18 mouse cellular contexts compared by ENCODE assay signal in genomic region chr4:109056351-109056750, GRCm38 (mm10). TPM values are rescaled to one million over a fixed set of nuclear protein-coding genes. Genes with fewer than 3 reads are reported as not detected.
DNase-seq lines count a peak whose midpoint lies in the region; ATAC-seq and TF ChIP-seq lines count a peak whose summit lies in the region.
"Had no signal": no experiment of that assay in that cellular context is flagged by ENCODE, and none has a peak within 500 bp of the region (broad histone marks: within the 10 kb centered on the region; RNA-seq: fewer than 3 reads in every experiment).

No protein-coding gene starts in this region.

- no peak for TF ChIP-seq EP300 in stomach, postnatal 0 days (optimal IDR thresholded peaks at IDR 0.05)

- no peak overlapping the region for H3K4me3 ChIP-seq in intestine, postnatal 0 days (ENCODE audit: low read depth, low read length)
- no peak overlapping the region for H3K4me3 ChIP-seq in intestine, embryonic 15.5 days (replicated peaks)
- H3K4me3 ChIP-seq in kidney, embryonic 15.5 days (replicated peaks): no peak overlapping the region
- H3K4me3 ChIP-seq in stomach, postnatal 0 days (ENCODE audit: low read depth, low read length): no peak overlapping the region
- H3K4me3 ChIP-seq: embryonic facial prominence, embryonic 12.5 days; heart, embryonic 13.5 days had no signal

- peak; percentile 28; the same call in 1 of the 2 replicates for TF ChIP-seq CTCF in intestine, postnatal 0 days (IDR thresholded peaks at IDR 0.05; ENCODE audit: low read depth)
- peak; percentile 41 for TF ChIP-seq CTCF in stomach, postnatal 0 days (IDR thresholded peaks at IDR 0.05; ENCODE audit: low read depth)

- no peaks in the 10 kb centered on the region for H3K4me1 ChIP-seq in intestine, postnatal 0 days (replicated peaks; ENCODE audit: control insufficient read depth, insufficient read depth, low read length)
- H3K4me1 ChIP-seq in intestine, embryonic 15.5 days (replicated peaks): no peaks in the 10 kb centered on the region
- peaks cover 4% of the 10 kb centered on the region for H3K4me1 ChIP-seq in kidney, embryonic 15.5 days
- H3K4me1 ChIP-seq in stomach, postnatal 0 days (replicated peaks; ENCODE audit: control insufficient read depth, insufficient read depth): no peaks in the 10 kb centered on the region

- no peaks in the 10 kb centered on the region for H3K9me3 ChIP-seq in intestine, postnatal 0 days (ENCODE audit: control insufficient read depth)
- no peaks in the 10 kb centered on the region for H3K9me3 ChIP-seq in intestine, embryonic 15.5 days
- H3K9me3 ChIP-seq in kidney, embryonic 15.5 days (replicated peaks): no peaks in the 10 kb centered on the region
- H3K9me3 ChIP-seq in stomach, postnatal 0 days (ENCODE audit: control insufficient read depth, low read length): no peaks in the 10 kb centered on the region
- H3K9me3 ChIP-seq: embryonic facial prominence, embryonic 12.5 days; heart, embryonic 13.5 days had no signal

- no peak overlapping the region for H3K27ac ChIP-seq in intestine, postnatal 0 days (ENCODE audit: low read depth, low read length)
- no peak overlapping the region for H3K27ac ChIP-seq in intestine, embryonic 15.5 days
- H3K27ac ChIP-seq in kidney, embryonic 15.5 days: no peak overlapping the region
- H3K27ac ChIP-seq in stomach, postnatal 0 days (replicated peaks): no peak overlapping the region
- H3K27ac ChIP-seq: embryonic facial prominence, embryonic 12.5 days; heart, embryonic 13.5 days had no signal

- H3K36me3 ChIP-seq in intestine, postnatal 0 days (ENCODE audit: control insufficient read depth, insufficient read depth): peaks cover 81% of the 10 kb centered on the region
- peaks cover 25% of the 10 kb centered on the region for H3K36me3 ChIP-seq in intestine, embryonic 15.5 days
- H3K36me3 ChIP-seq in kidney, embryonic 15.5 days: peaks cover 90% of the 10 kb centered on the region
- H3K36me3 ChIP-seq in stomach, postnatal 0 days (ENCODE audit: control insufficient read depth, insufficient read depth, low read length): peaks cover 52% of the 10 kb centered on the region

- no peak overlapping the region for H3K9ac ChIP-seq in intestine, postnatal 0 days (ENCODE audit: low read depth, low read length)
- no peak overlapping the region for H3K9ac ChIP-seq in intestine, embryonic 15.5 days
- no peak overlapping the region for H3K9ac ChIP-seq in kidney, embryonic 15.5 days
- no peak overlapping the region for H3K9ac ChIP-seq in stomach, postnatal 0 days (ENCODE audit: low read length)
- H3K9ac ChIP-seq: embryonic facial prominence, embryonic 12.5 days; heart, embryonic 13.5 days had no signal

- ATAC-seq in intestine, postnatal 0 days: no peak
- no peak for ATAC-seq in intestine, embryonic 15.5 days
- no peak for ATAC-seq in kidney, embryonic 15.5 days (replicated peaks; ENCODE audit: low FRiP score)
- no peak for ATAC-seq in stomach, postnatal 0 days (ENCODE audit: low FRiP score, low TSS enrichment)
- ATAC-seq: forebrain, embryonic 16.5 days had no signal

- H3K27me3 ChIP-seq in intestine, postnatal 0 days (replicated peaks; ENCODE audit: control insufficient read depth, insufficient read depth, low read length): no peaks in the 10 kb centered on the region
- H3K27me3 ChIP-seq in intestine, embryonic 15.5 days (replicated peaks): no peaks in the 10 kb centered on the region
- no peaks in the 10 kb centered on the region for H3K27me3 ChIP-seq in kidney, embryonic 15.5 days
- no peaks in the 10 kb centered on the region for H3K27me3 ChIP-seq in stomach, postnatal 0 days (ENCODE audit: control insufficient read depth, insufficient read depth, low read length)
- H3K27me3 ChIP-seq: embryonic facial prominence, embryonic 12.5 days; heart, embryonic 13.5 days had no signal

- 79% methylated on average over 7 of the region's 7 CpGs for WGBS in intestine, postnatal 0 days
- 74% methylated on average over 7 of the region's 7 CpGs for WGBS in intestine, embryonic 15.5 days
- 93% methylated on average over 7 of the region's 7 CpGs for WGBS in kidney, embryonic 15.5 days
- 77% methylated on average over 7 of the region's 7 CpGs for WGBS in stomach, postnatal 0 days

- no peak overlapping the region for H3K4me2 ChIP-seq in intestine, postnatal 0 days (replicated peaks; ENCODE audit: low read depth)
- no peak overlapping the region for H3K4me2 ChIP-seq in intestine, embryonic 15.5 days (replicated peaks)
- H3K4me2 ChIP-seq in kidney, embryonic 15.5 days: no peak overlapping the region
- no peak overlapping the region for H3K4me2 ChIP-seq in stomach, postnatal 0 days (replicated peaks; ENCODE audit: low read depth)
- H3K4me2 ChIP-seq: embryonic facial prominence, embryonic 12.5 days; heart, embryonic 13.5 days had no signal

- peak; percentile 19 to 25 for DNase-seq in kidney, postnatal 4 days
- peak; percentile 13 for DNase-seq in thymus, postnatal 14 days
- DNase-seq in thymus, postnatal 25 days: no peak
- no peak for DNase-seq in stomach, postnatal 0 days (ENCODE audit: low spot score)
- no peak for DNase-seq in adrenal gland, postnatal 14 days
- DNase-seq: adrenal gland, adult 2 months; adrenal gland, postnatal 36 days; cerebellum, adult 11 months; cerebellum, adult 8-10 months; cerebellum, postnatal 14 days; gastrocnemius, postnatal 14 days; heart, postnatal 36 days had no signal

RNA-seq across cellular contexts. Expression of gene Nrd1, which starts 55.9 kb away (rescaled TPM):
- polyA plus RNA-seq in intestine, postnatal 0 days (2015; fragmentation: Nextera tagmentation; extraction: Ambion mirVana): 21.9 and 23.7 TPM in 2 replicates
- polyA plus RNA-seq in intestine, embryonic 15.5 days (2015; fragmentation: Nextera tagmentation; extraction: Ambion mirVana): 56.0 and 56.1 TPM in 2 replicates
- 65.9 and 71.8 TPM in 2 replicates for polyA plus RNA-seq in kidney, embryonic 15.5 days (2015; fragmentation: Nextera tagmentation; extraction: Ambion mirVana)
- 53.5 and 62.0 TPM in 2 replicates for polyA plus RNA-seq in stomach, postnatal 0 days (2015; fragmentation: Nextera tagmentation; extraction: Ambion mirVana)
- 105 and 108 TPM in 2 replicates for total RNA-seq in adrenal gland, postnatal 14 days (2021)

Comparison
In these comparisons a context has a peak if more than half of its experiments do, and no peak if none do; other contexts are left out.
1. DNase-seq: peak in kidney, postnatal 4 days (2 of 2) and thymus, postnatal 14 days (single experiment); none in thymus, postnatal 25 days (single experiment), stomach, postnatal 0 days (single experiment) and adrenal gland, postnatal 14 days (single experiment).